Mouse (Mus musculus) frontal cortex, postnatal 36 days (tissue): ENCODE data around the gene Gm20219.

Source experiments
- DNase-seq, 2 experiments: peaks; one replicate each; pipeline ENCODE4 v3.0.0; 2022; ENCODE audit warnings: low spot score in 2 of 2

Gene Gm20219

DNA sequence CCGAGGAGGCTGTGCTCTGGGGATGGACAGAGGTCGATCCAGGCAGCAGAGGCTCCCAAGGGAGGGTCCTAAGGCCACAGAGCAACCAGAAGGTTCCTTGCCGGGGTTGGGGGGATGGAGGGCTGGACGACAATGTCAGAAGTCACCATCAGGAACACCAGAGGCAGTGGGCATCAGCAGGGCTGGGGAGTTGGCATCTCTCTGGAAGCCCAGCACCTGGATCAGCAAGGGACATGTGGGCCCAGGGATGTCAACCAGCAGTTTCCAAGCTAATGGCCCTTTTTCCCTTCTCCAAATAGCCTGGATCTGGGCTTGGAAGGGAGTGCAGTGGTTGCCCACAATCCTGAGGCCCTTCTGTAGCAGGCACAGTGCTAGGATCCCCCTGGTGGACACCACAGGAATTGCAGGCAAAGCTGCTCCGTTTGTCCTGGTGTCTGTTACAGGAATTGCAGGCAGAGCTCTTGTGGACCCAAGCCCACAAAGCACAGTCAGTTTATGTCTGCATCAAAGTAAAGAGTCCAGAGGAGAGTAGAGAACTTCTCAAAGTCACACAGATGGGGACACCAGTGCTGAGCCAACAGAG, 1.3 kb downstream of the Gm20219 start:
- peak; percentile 78 to 86 for DNase-seq

DNA sequence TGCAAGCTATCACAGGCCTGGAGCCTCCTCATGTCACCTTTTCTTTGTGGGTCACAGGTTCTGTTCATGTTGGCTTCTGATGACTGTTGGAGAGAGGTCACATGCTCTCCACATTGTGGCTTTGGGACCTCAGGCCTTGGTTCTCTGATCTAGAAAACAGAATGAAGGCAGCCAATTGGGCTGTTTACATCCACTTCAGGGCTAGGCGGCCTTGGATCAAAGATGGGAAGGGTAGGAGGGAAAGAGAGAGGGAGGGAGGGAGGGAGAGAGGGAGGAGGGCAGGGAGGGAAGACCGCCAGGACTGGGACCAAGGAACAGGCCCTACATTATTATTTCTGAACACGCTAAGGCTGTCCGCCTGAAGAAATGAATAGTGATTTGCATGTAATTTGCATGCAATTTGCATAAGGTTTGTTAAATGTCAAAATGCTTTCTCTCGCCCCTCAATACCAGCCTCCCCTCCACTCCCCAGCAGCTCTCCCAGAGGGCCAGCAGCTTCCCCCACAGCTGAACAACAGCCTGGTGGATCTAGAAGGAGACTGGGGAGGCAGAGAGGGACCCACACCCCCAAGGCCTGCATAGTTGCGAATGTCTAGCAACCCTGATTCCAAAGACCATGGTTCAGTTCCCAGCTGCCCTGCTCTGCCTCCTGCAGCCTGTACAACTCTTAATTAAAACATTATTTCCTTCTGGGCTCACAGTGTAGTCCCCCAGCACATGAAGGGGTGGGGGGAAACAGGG, 2.2 kb downstream of the Gm20219 start:
- no peak for DNase-seq

DNA sequence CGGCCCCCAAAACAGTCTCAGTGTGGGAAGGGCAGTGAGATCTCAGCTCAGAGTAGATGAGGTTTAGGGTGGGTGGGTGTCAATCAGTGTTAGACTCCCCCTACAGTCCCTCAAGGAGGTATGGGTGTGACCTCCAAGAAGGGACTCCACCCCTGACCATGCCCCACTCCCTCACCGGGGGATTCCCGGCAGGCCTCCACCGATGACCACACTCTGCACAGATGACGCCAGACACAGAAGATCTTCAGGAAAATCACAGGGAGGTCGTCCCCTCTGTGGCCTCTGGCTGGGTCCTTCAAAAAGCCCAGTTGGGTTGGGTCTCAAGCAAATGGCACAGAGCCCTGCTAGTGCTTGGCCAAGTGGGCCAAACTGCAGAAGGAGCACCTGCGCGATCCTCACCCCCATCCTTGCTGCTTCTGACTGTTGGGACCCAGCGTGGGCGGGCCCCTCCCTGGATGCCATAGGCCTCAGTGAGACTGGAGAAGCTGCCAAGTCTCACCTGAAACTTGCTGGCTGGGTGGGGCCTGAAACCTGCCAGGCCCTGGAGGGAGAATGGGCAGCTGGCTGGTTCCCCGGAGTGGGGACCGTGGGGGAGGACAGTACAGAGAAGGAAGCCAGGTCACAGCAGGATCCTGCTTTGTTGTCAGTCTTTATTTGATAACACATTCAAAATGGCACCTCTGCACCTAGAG, 3.3 kb downstream of the Gm20219 start:
- peak in 1 of 2 experiments; percentile 3 for DNase-seq

DNA sequence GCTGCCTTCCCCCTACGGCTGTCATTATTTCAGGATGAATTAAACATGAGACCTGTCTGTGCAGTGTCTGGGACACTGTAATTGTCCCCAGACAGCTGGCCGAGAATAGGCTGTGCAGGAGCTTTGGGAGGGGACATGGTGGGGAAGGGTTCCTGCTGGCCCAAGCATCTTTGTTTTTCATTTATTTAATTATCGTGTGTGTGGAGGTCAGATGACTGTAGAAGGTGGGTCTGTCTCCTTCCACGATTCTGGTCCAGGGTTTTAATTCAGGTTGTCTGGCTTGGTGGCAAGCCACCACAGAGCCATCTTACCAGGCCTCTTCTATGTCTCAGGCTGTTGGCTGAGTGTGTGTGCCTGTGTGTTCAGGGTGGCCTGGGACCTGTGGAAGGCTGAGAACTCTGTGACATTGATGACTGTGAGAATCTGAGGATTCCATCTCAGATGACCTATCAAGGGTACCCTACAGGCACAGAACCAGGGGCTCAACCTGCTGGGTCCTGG, 5.5 kb downstream of the Gm20219 start:
- no peak for DNase-seq

DNA sequence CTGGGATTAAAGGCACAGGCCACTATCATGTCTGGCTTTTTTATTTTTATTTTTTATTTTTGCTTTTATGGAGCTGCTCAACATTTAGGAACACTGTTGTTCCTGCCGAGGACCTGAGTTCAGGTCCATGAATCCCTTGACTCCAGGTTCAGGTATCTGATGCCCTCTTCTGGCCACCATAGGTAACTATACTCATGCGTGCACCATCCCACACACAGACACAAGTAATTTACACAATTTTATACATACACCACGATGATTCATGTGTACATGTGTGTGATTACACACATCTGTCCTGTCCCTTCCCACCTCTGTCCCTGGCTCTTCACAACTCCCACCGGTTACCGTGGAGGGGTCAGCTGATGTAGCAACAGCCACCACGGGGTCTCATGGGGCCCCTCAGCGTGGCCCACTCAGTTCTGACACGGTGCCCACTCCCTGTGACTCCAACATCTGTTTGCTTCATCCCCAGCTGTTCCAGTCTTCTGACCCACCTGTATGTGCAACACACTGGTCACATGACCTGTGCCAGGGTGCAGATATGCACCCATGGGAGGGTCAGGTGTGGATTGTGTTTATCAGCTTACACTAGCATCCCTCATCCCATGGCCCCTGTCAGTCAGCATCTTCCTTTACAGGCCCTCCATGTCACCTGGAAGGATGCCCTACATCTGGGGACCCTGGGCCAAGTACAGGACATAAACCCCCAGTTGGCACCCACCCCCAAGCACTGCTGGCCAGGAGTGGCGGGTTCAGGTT, 6.2 kb downstream of the Gm20219 start:
- no peak for DNase-seq

DNA sequence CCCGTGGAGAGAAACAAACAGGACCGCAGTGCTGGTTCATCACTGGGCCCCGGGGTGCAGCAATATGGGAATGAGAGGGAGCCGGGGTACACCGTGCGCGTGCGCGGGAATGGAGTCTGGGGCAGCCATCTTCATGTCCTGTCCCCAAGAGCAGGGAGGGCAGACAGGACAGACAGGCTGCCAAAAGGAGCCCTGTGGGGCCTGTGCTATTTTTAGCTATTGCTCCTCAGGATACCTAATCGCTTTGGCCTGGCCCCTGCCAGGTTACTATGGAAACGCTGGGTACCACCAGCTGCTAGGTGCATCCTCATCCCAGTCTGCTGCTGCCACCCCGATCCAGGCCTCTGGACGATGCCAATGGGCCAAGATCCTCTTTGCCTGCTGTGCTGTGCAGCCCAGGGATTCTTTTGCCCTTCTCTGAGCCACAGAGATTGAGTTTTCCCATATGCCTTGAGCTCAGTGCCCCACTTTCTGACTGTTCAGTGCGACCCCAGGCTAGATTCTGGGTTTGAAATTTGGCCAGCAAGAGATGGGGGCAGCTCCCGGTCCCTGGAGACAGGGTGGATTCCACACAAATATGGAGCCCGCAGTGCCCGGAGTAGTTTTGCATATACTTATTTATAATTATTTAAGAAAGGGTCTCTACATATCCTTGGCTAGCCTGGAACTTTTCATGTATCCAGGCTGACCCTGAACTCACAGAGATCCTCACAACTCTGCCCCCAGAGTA, 6.9 kb downstream of the Gm20219 start:
- no peak for DNase-seq

DNA sequence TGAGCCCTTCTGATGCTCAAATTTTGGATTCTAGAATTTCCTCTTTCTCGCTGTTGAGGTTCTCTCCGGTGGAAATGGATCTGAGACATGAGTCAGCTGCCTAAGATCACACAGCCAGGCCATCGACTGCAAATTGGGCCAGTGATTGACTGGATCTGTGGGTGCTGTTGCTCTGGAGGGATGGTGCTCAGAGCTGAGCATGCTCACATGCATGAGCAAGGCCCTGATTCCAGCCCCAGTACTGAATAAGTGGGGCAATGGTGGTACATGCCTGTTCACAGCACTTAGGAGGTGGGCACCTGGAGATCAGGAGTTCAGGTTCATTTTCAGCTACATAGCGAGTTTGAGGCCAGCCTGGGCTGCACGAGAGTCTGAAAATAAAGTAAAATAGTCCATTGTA, 7.6 kb downstream of the Gm20219 start:
- DNase-seq: no peak

DNA sequence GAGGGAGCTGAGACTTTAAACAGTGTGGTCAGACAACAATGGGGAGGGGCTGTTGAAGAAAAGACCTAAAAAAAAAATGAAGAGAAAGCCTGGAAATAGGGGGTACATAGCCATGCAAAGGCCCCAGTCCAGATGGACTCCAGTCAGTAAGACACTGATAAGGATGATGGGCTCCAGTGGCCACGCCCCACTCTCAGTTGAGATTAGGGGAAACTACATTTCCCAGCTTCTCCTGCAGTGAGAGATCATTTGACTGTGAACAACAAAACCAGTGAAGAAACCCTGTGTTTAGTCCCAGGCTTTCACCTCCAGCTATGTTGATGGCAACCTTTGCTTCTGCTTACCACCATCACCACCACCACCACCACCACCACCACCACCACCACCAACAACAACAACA, 8.2 kb downstream of the Gm20219 start:
- no peak for DNase-seq

DNA sequence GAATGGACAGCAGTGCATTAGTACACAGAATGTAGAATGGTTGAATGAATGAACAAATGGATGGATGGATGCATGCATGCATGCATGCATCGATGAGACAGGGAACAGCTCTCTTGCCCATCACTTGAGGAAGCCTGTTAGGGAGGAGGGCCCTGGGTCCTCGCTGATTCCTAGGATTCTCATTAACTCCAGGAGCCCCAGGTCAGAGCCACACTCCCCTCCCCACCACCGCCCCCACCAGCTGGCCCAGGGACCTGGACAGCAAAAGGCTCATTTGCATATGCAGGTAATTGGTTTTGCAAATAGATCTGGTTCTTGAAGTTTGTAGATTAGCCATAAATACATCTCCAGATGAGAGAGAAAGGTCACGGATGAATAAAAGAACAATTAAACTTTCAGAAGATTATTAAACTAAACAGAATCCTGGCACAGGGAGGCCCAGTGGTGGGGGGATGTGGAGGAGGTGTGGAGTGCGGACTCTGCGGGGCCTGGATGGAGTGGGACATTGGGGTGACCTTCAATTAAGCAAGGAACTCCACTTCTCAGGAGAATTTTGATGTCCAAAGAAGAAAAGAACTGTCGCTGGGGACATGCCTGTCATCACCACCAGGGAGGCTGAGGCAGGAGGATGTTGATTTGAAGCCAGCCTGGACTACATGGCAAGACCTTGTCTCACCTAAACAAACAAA, 9.3 kb downstream of the Gm20219 start:
- no peak for DNase-seq

DNA sequence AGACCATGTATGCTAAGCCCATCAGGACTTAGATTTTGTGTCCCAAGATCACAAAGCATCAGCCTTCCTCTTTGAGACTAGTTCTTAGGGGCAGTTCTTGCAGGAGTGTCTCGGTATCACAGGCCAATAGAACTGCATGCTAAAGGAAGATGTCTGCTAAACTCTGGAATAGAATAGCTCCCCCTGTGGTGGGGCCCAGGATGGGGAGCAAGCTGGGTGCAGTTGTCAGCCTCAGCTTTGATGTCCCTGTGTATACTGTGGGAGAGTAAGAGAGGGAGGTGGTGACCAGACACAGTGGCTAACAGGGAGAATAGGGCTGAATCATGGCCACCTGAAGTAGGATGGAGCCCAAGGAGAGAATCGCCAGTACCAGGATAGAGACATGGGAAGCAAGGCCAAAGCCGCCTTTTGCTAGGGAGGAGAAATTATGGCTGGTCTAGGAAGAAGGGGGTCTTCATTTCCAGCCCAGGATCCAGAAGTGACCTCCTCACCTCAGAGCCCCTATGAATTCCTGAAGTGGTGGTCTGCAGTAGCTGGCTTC, 10.4 kb downstream of the Gm20219 start:
- DNase-seq: no peak

DNA sequence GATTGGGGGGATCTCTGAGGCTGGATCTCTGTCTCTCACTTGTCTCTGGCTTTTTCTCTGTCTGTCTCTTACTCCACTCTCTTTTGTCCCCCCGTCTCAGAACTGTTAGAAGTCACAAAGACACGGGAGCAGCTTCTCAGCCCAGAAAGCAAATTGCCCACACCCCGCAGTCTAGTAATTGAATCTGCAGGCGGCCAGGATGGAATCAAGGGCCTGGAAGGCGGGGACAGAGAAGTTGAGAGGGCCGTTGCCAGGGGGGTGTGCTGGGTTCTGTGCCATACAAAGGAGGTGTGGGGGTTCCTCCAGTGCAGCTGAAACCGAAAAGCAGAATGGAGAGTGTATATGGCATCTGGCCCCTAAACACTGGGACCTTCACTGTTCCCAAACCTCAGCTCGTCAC, 11.5 kb downstream of the Gm20219 start:
- no peak for DNase-seq

DNA sequence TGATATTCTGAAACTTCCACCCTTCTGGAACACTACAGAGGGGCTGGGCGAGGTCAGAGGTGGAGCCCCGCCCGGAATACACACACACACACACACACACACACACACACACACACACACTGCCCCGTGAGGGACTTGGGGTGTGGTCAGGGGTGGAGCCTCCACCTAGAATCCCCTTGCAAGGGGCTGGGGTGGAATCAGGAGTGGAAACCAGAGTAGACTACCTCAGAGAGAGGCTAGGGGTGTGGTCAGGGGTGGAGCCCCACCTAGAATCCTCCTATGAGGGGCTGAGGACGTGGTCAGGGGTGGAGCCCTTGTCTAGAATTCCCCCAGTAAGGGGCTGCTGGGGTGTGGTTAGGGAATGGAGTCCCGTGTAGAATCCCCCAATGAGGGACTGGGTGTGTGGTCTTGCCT, 13.6 kb downstream of the Gm20219 start:
- no peak for DNase-seq

DNA sequence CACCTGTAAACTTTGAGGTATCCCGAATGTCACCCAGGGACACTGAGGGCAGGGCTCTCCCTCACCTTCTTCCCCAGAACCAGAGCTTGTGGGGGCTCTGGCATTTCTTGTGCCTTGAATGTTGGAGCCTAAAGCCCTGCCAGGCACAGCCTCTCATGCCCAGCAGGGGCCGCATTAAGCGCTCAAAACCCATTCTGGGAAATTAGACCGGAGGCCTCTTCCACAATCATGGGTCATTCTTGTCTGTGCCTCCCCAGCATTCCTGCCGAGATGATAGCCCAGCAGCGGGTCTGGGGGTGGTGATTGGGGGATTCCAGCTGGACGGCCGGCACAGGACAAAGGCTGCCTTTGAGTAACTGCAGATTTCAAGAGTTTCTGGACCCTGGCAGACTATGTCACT, 16.3 kb downstream of the Gm20219 start:
- DNase-seq: no peak

DNA sequence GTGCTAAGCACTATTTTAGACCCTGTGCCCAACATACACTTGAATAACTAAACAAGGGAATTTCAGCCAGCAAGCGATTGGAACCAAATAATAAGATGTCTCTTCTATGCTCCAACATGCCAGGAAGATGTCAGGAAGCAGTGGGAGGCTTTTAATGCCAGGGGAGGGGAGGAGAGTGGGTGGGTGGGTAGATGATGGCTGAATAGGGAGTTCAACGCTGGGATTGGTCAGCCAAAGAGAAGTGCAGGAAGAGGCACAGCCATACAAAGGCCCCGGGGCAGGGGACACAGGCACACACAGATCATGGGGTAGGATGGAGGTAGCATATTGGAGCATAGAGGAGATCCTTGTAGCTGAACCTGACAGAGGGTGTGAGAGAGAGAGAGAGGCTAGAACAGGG, 17.3 kb downstream of the Gm20219 start:
- no peak for DNase-seq

DNA sequence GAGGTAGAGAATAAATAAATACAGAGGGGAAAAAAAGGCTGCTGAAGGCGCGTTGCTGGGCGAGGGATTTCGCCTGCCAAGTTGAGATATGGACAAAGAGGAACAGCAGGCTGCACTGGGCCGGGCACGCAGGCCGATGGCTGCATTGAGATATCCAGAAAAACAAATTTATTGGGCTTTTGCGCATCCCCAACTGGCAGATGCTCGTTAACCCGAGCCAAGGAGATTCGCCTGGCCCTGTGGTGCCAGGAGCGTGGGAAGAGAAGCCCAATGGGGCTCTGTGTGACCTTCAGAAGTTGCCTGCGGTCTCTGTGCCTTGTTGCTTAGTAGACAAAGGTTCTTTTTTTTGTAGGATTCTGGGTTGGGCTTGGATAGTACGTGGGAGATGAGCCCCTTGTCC, 18.0 kb downstream of the Gm20219 start:
- DNase-seq: no peak

DNA sequence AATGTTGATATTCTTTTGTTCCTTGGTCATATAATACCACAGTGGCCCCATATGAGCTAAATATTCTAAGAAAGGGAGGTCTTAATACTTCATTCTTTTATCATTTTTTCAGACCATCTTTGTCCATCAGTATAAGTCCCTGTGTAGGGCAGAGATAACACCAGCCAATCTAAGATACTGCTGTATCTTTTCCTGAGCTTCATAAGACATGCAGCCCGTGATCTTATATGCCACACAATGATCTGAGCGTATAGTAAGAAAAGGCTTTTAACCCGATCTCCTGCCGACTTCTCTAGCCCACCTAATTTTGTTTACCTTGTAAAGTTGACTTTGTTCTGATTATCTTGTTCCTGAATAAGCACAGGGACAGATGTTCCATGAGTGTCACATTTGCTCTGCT, 29.2 kb downstream of the Gm20219 start:
- no peak for DNase-seq

DNA sequence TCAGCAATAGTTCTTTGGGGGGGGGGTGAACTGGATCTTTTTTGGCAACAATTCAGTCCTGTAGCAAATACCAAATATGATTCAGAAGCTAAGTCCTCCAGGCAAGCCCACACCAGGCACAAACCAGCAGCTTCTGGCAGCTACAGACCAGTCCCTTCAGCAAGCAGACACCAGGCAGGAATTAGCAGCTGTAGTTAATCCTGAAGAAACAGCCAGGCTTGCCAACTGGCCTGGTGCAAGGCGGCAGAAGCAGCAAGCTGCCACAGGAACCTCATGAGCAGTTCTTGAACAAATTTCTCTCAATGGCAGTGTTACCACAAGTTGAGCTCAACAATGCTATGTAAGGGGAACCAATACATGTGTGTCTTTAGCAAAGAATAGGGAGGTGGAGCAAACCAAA, 31.4 kb downstream of the Gm20219 start:
- DNase-seq: no peak

DNA sequence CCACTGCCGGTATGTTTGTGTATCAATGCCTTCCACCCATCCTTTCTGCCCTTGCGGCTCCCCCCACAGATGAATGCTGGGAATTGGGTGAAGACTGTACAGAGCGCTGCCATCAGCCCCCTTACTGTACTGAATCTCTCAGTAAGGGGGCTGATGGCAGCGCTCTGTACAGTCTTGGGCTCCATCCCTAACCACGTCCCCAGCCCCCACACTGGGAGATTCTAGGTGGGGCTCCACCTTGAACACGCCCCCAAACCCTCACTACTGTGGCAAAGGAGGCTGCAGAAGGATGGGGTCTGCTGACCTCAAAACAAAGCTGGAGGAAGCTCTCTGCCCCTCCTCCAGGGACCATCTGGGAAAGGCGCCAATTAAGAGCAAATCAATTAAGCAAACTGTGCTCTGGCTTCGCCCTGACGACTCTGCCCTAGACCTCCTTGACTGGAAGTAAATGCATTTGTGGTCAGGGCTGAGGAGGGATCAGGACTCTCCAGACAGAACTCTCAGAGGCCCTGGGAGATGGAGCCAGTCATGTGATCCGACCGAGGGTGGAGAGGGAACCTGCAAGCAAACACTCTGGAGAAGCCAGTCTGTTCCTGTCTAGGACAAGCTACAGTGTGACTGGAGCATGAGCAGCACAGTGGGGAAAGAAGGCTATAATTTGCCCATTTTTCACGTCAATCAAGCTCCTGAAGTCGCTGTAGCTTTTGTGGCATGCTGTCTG, 38.3 kb downstream of the Gm20219 start:
- no peak for DNase-seq

DNA sequence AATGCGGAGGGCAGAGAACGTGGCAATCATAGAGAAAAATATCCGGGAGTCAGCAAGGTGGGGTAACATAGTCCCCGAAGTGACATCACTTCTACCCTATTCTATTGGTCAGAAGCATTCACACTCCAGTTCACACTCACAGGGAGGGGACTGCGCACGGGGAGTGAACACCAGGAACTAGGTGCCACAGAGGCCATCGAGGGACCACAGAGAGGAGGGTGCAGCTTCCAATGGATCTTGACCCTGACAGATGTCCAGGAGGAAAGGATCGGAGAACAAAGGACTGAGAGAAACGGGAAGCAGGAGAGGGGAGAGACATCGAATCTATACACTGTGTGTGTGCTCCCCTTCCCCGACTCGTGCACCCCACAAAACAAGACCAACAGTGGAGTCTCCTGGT, 39.3 kb downstream of the Gm20219 start:
- DNase-seq: no peak

DNA sequence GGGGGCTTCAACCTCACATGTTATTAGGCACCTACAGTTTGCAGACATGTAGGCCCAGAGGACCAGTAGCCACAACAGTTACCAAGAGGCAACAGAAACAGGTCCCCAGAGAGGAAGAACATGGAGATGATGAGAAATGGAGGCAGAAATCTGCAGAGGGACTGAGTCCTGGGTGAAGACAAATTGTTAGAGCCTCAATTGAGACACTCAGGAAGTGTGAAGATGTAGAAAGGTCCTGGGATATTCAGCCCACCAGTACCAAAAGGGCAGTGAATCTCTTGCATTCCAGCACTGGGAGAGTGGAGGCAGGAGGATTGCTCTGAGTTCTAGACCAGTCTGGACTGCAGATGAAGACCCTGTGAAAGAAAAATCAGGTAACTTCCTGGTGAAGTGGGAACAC, 39.9 kb downstream of the Gm20219 start:
- DNase-seq: no peak
